Mouse (Mus musculus) erythroblast, embryonic 14.5 days (primary cell): ENCODE results near the gene Kif1b. TPM values are rescaled to one million over a fixed set of nuclear protein-coding genes. Genes with fewer than 3 reads are reported as not detected.

Experiments used
- H3K27me3 ChIP-seq: 2 replicates; pipeline ENCODE4 v1.6.1; 2012; ENCODE audit warnings: inconsistent platforms; ENCODE audit not compliant: control insufficient read depth
- H3K36me3 ChIP-seq: 2 replicates; pipeline ENCODE4 v1.6.1; 2012; ENCODE audit warnings: mild to moderate bottlenecking, inconsistent platforms; ENCODE audit not compliant: control insufficient read depth
- H3K4me1 ChIP-seq: 2 replicates; pipeline ENCODE4 v1.6.1; 2012; ENCODE audit warnings: inconsistent platforms; ENCODE audit not compliant: control insufficient read depth
- H3K4me3 ChIP-seq: replicated peaks from 2 replicates; pipeline ENCODE3; 2012; ENCODE audit warnings: moderate library complexity, mild to moderate bottlenecking, inconsistent platforms
- H3K9me3 ChIP-seq: 2 replicates; pipeline ENCODE4 v1.6.1; 2012; ENCODE audit warnings: low read length, inconsistent platforms, mixed read lengths; ENCODE audit not compliant: control insufficient read depth
- GATA1 ChIP-seq: IDR thresholded peaks from 2 replicates; pipeline ENCODE4 v1.6.1; 2012; ENCODE audit warnings: low read length, inconsistent platforms, mixed read lengths
- TAL1 ChIP-seq: IDR thresholded peaks from 3 replicates; pipeline ENCODE4 v1.6.1; 2012; ENCODE audit warnings: low read length, inconsistent platforms, mixed read lengths
- polyA plus RNA-seq: library from polyadenylated mRNA; stranded (reverse); fragments of >175 nt; gene quantifications from 2 replicates; pipeline ENCODE4 v1.2.3, GENCODE M21; 2012

Kif1b gene
- polyA plus RNA-seq, 1 experiment, result not detected

- H3K9me3 ChIP-seq, result no peaks in the 10 kb centered on the region
- H3K36me3 ChIP-seq, result peaks cover 7% of the 10 kb centered on the region
- no peaks in the 10 kb centered on the region for H3K27me3 ChIP-seq
- H3K4me1 ChIP-seq, result peaks cover 56% of the 10 kb centered on the region
- peak overlapping the region; percentile 76 for H3K4me3 ChIP-seq
- no peak for TF ChIP-seq GATA1
- TF ChIP-seq TAL1, result no peak
These were observed 140.4 kb downstream of the Kif1b start for GRCm38 (mm10) chr4:149166957-149167611.

GRCm38 (mm10) chr4:149166215-149166946 lies 141.1 kb downstream of the Kif1b start, which contains the start of gene Pgd:
TSS of gene Pgd (minus strand) at chr4:149166771.
- Histone ChIP-seq H3K27me3 (no peaks in the 10 kb centered on the region), H3K4me1 (peaks cover 51% of the 10 kb centered on the region), H3K36me3 (peaks cover 12% of the 10 kb centered on the region), H3K4me3 (peak within 1 kb of the TSS; percentile 76), H3K9me3 (no peaks in the 10 kb centered on the region)
- TF ChIP-seq TAL1, result no peak
- TF ChIP-seq GATA1, result no peak

GRCm38 (mm10) chr4:149164150-149164549 lies 143.3 kb downstream of the Kif1b start:
- no peak overlapping the region for H3K4me3 ChIP-seq
- no peaks in the 10 kb centered on the region for H3K27me3 ChIP-seq
- peaks cover 32% of the 10 kb centered on the region for H3K36me3 ChIP-seq
- no peaks in the 10 kb centered on the region for H3K9me3 ChIP-seq
- H3K4me1 ChIP-seq, result peaks cover 38% of the 10 kb centered on the region
- no peak for TF ChIP-seq GATA1

GRCm38 (mm10) chr4:149163196-149163595 lies 144.3 kb downstream of the Kif1b start:
- H3K9me3 ChIP-seq, result no peaks in the 10 kb centered on the region
- H3K27me3 ChIP-seq, result no peaks in the 10 kb centered on the region
- TF ChIP-seq TAL1 (no peak), GATA1 (no peak)
- H3K4me1 ChIP-seq, result peaks cover 33% of the 10 kb centered on the region
- H3K4me3 ChIP-seq, result no peak overlapping the region
- H3K36me3 ChIP-seq, result peaks cover 41% of the 10 kb centered on the region

GRCm38 (mm10) chr4:149161166-149161565 lies 146.3 kb downstream of the Kif1b start:
- no peaks in the 10 kb centered on the region for H3K9me3 ChIP-seq
- H3K4me1 ChIP-seq, result peaks cover 17% of the 10 kb centered on the region
- H3K27me3 ChIP-seq, result no peaks in the 10 kb centered on the region
- no peak for TF ChIP-seq TAL1
- TF ChIP-seq GATA1, result no peak
- no peak overlapping the region for H3K4me3 ChIP-seq
- H3K36me3 ChIP-seq, result peaks cover 60% of the 10 kb centered on the region

GRCm38 (mm10) chr4:149159891-149160290 lies 147.6 kb downstream of the Kif1b start:
- H3K4me1 ChIP-seq, result peaks cover 4% of the 10 kb centered on the region
- H3K9me3 ChIP-seq, result no peaks in the 10 kb centered on the region
- TF ChIP-seq GATA1 (no peak), TAL1 (no peak)
- H3K4me3 ChIP-seq, result no peak overlapping the region
- no peaks in the 10 kb centered on the region for H3K27me3 ChIP-seq
- peaks cover 71% of the 10 kb centered on the region for H3K36me3 ChIP-seq

GRCm38 (mm10) chr4:149159203-149159602 lies 148.3 kb downstream of the Kif1b start:
- Histone ChIP-seq H3K9me3 (no peaks in the 10 kb centered on the region), H3K36me3 (peaks cover 77% of the 10 kb centered on the region), H3K4me1 (peaks cover 3% of the 10 kb centered on the region), H3K27me3 (no peaks in the 10 kb centered on the region), H3K4me3 (no peak overlapping the region)
- TF ChIP-seq TAL1 (no peak), GATA1 (no peak)

- H3K4me3 ChIP-seq, result no peak overlapping the region
- TF ChIP-seq TAL1 (no peak), GATA1 (no peak)
- H3K4me1 ChIP-seq, result no peaks in the 10 kb centered on the region
- H3K27me3 ChIP-seq, result no peaks in the 10 kb centered on the region
- no peaks in the 10 kb centered on the region for H3K9me3 ChIP-seq
- H3K36me3 ChIP-seq, result peaks cover 90% of the 10 kb centered on the region
These were observed 150.0 kb downstream of the Kif1b start for GRCm38 (mm10) chr4:149157415-149157973.

- peaks cover 94% of the 10 kb centered on the region for H3K36me3 ChIP-seq
These were observed 151.8 kb downstream of the Kif1b start for GRCm38 (mm10) chr4:149155711-149156110.

More at GRCm38 (mm10) chr4:149155711-149156110, 151.8 kb downstream of the Kif1b start:
- 0 out of 2 replicates have a peak, but pooled peaks cover 2% of the 10 kb centered on the region for H3K9me3 ChIP-seq
- H3K4me1 ChIP-seq, result no peaks in the 10 kb centered on the region
- no peak overlapping the region for H3K4me3 ChIP-seq
- H3K27me3 ChIP-seq, result no peaks in the 10 kb centered on the region
- TF ChIP-seq TAL1 (no peak), GATA1 (no peak)
